Mouse (Mus musculus): ENCODE measurements around the gene Dnmt3a. TPM values are rescaled to one million over a fixed set of nuclear protein-coding genes. Genes with fewer than 3 reads are reported as not detected.
A peak's percentile ranks its signal among the peaks of the same experiment; 100 is the strongest.
"Not testable (repeated sequence)": the region's sequence is repeated elsewhere in the genome, so short reads cannot be mapped to it uniquely, and the experiment has no call there.

The Dnmt3a gene
- total RNA-seq, 1 experiment from 2014 or later = 25.2 TPM

DNA sequence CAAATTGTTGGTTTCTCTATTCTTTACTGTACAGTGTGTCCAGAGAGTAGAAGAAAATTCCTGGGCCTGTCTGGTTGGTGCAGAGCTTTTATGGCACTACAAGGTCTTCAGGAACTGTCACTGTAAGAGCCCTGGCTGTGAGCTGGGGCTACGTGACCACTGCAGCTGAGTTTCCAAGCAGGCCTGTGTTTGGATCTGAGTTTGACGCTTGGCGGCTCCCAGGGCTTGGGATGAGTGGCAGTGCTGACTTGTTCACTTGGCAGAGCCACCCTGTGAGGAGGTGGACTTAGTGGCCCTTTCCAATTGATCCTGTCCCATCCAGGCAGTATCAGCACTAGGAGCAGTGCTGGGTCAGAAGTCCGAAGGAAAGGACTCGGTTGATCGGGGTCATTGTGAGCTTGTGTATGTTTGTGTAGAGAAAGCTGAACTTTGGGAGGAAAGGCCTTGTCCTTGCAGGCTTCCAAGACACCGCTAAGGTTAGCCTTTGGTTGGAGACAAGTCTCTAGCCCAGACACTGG is 106.1 kb downstream of the Dnmt3a start:
- no peak for ATAC-seq (replicated peaks in 1 of 2; ENCODE audit: insufficient read depth in 1 of 2, low FRiP score in 2 of 2, low TSS enrichment in 1 of 2, low read depth in 1 of 2, poor library complexity in 2 of 2, severe bottlenecking in 2 of 2)

DNA sequence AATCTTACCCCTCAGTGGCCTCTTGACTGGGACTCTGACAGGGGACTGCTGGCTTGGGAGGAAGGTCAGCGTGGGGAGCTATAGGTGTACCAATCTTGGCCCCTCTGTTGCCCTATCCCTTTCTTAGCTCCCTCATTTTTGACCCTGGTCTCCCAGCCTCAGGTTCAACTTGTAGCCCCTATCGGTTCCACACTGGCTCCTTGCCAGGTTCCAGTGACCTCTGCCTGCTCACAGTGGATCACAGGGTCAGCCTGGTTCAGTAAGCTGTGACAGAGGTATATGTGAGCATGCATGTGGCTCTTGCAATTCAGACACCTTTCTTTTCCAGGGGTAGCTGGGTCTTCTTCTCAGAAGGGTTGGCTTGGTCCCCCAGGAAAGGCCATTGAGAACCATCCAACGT is 110.0 kb downstream of the Dnmt3a start:
- ATAC-seq (replicated peaks in 1 of 2; ENCODE audit: insufficient read depth in 1 of 2, low FRiP score in 2 of 2, low TSS enrichment in 1 of 2, low read depth in 1 of 2, poor library complexity in 2 of 2, severe bottlenecking in 2 of 2) = no peak

DNA sequence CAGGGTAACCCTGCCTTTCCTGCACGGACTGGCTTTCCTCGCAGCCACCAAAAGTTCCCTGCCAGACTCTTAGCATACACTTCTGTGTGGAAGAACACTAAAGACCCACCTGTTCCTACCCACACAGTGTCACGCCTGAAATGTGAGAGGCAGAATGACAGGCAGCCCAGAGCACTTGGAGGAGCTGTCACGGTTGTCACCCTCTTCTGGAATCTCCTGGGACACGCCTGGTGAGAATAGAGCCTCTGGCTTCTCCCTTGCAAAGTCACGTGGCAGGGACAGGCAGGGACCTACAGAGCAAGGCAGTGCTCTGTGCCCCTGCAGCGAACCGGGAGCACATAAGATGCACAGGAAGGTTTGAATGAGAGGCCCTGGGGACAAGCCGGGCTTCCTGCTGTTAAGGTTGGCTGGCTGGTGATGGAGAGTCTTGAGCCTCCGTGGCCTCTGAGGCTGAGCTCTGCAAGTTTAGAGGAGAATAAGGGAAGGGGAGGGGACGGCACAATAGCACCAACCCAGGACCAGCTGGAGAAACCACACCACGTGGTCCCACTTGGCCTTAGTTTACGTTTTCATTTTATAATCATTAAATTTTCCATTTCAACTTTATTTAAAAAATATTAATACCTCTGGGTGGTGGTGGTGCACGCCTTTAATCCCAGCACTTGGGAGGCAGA is 112.0 kb downstream of the Dnmt3a start:
- peak in 1 of 2 experiments; percentile 37; a peak in 1 of 4 replicates for ATAC-seq (replicated peaks in 1 of 2; ENCODE audit: insufficient read depth in 1 of 2, low FRiP score in 2 of 2, low TSS enrichment in 1 of 2, low read depth in 1 of 2, poor library complexity in 2 of 2, severe bottlenecking in 2 of 2)

DNA sequence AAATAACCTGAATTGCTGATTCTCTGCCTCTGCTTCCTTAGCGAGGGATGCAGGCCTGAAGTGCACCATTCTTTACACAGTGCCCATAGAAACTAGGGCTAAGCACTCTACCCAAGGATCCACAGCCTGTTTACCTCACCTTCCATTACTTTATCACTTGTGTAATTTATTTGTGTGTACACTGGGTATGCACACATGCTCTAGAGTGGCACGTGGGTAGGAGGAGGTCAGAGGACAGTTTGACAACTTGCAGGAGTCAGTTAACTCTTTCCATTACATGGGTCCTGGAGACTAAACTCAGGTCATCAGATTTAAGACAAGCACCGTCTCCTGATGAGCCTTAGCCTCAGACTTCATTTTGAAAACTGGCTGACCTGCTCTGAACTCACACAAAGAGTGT is 112.8 kb downstream of the Dnmt3a start:
- ATAC-seq (replicated peaks in 1 of 2; ENCODE audit: insufficient read depth in 1 of 2, low FRiP score in 2 of 2, low TSS enrichment in 1 of 2, low read depth in 1 of 2, poor library complexity in 2 of 2, severe bottlenecking in 2 of 2) = no peak

DNA sequence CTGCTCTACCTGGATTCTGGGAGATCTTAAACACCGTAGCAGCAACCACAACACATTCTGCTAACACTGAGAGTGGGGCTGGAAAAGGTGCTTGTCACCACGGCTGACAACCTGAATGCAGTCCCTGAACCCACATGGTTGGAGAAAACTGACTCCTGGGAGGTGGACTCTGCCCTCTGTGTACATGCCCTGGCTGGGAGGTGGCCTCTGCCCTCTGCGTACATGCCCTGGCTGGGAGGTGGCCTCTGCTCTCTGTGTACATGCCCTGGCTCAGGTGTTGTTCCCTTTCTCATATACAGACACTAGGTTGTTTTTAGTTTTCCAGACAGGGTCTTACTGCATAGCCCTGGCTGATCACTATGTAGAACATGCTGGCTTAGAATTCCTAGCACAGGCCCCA is 113.6 kb downstream of the Dnmt3a start:
- ATAC-seq (replicated peaks in 1 of 2; ENCODE audit: insufficient read depth in 1 of 2, low FRiP score in 2 of 2, low TSS enrichment in 1 of 2, low read depth in 1 of 2, poor library complexity in 2 of 2, severe bottlenecking in 2 of 2) = no peak

DNA sequence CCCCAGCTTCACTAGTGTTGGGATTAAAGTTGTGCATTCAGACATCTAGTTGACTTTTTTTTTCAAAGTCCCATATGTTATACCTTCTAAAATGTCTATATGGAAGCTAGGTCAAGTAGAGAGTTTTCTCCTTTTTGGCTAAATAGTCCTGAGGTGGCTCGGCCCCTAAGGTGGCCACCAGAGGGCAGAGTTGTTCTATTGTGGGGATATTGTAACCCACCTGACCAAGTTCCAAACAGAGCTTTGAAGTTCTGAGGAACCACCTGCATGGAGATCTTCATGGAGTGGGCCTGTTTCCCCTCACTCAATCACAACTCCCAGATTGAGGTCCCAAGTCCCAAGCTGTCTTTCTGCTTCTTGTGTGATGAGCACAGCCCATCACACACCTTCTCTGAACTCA is 120.3 kb downstream of the Dnmt3a start:
- ATAC-seq (replicated peaks in 1 of 2; ENCODE audit: insufficient read depth in 1 of 2, low FRiP score in 2 of 2, low TSS enrichment in 1 of 2, low read depth in 1 of 2, poor library complexity in 2 of 2, severe bottlenecking in 2 of 2) = peak; percentile 46 to 78; a peak in 2 of 4 replicates

GRCm38 (mm10) chr12:3928841-3929240 is 123.0 kb downstream of the Dnmt3a start:
- ATAC-seq (replicated peaks in 1 of 2; ENCODE audit: insufficient read depth in 1 of 2, low FRiP score in 2 of 2, low TSS enrichment in 1 of 2, low read depth in 1 of 2, poor library complexity in 2 of 2, severe bottlenecking in 2 of 2) = peak in 1 of 2 experiments; percentile 37; a peak in 1 of 4 replicates

DNA sequence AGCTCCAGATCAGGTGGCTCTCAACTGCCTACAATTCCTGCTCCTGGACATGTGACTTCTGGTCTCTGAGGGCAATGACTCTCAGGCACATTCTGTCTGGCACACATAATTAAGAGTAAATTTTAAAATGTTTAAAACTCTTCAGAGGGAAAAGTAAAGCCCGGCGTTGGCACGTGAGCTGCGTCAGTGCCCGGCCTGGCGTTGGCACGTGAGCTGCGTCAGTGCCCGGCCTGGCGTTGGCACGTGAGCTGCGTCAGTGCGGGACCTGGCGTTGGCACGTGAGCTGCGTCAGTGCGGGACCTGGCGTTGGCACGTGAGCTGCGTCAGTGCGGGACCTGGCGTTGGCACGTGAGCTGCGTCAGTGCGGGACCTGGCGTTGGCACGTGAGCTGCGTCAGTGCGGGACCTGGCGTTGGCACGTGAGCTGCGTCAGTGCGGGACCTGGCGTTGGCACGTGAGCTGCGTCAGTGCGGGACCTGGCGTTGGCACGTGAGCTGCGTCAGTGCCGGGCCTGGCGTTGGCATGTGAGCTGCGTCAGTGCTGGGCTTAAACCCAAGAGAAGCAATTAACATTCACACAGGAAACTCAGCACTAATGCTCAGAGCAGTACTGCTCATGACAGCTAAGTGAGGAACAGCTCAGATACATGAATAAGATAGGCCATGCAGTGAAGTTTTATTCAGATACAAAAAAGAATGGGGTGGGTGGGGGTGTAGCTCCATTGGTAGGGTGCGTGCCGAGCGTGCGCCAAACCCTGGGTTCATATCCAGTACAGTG is 124.5 kb downstream of the Dnmt3a start:
- ATAC-seq (replicated peaks in 1 of 2; ENCODE audit: insufficient read depth in 1 of 2, low FRiP score in 2 of 2, low TSS enrichment in 1 of 2, low read depth in 1 of 2, poor library complexity in 2 of 2, severe bottlenecking in 2 of 2) = not testable (repeated sequence)

DNA sequence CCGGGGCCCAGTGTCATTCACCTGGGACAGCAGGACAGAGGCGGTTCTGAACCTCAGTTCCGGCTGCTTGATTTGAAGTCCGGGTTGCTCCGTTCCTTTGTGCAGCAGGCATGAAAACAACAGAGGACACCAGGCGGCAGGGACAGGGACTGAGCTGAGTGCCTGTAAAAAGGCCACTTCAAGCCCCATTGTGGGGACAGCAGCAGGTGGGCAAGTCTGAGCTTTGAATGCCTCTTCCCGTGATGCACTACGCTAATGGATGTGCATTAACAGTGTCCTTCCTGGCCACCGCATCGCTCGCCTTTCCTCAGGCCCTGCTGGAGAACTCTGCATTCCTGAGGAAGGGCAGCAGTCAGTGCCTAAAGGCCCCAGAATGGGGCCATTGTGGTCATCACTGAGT is 136.2 kb downstream of the Dnmt3a start:
- ATAC-seq (replicated peaks in 1 of 2; ENCODE audit: insufficient read depth in 1 of 2, low FRiP score in 2 of 2, low TSS enrichment in 1 of 2, low read depth in 1 of 2, poor library complexity in 2 of 2, severe bottlenecking in 2 of 2) = no peak

GRCm38 (mm10) chr12:3944454-3945073 is 138.8 kb downstream of the Dnmt3a start:
- ATAC-seq (replicated peaks in 1 of 2; ENCODE audit: insufficient read depth in 1 of 2, low FRiP score in 2 of 2, low TSS enrichment in 1 of 2, low read depth in 1 of 2, poor library complexity in 2 of 2, severe bottlenecking in 2 of 2) = no peak

- ATAC-seq (replicated peaks in 1 of 2; ENCODE audit: insufficient read depth in 1 of 2, low FRiP score in 2 of 2, low TSS enrichment in 1 of 2, low read depth in 1 of 2, poor library complexity in 2 of 2, severe bottlenecking in 2 of 2) = no peak
Measured at GRCm38 (mm10) chr12:3947503-3947902, 141.7 kb downstream of the Dnmt3a start.

- no peak for ATAC-seq (replicated peaks in 1 of 2; ENCODE audit: insufficient read depth in 1 of 2, low FRiP score in 2 of 2, low TSS enrichment in 1 of 2, low read depth in 1 of 2, poor library complexity in 2 of 2, severe bottlenecking in 2 of 2)
Measured at GRCm38 (mm10) chr12:3954651-3955050, 148.8 kb downstream of the Dnmt3a start, which contains the start of gene Pomc. TSS of gene Pomc (plus strand) at chr12:3954951.

GRCm38 (mm10) chr12:3955371-3955770 is 149.6 kb downstream of the Dnmt3a start:
- ATAC-seq (replicated peaks in 1 of 2; ENCODE audit: insufficient read depth in 1 of 2, low FRiP score in 2 of 2, low TSS enrichment in 1 of 2, low read depth in 1 of 2, poor library complexity in 2 of 2, severe bottlenecking in 2 of 2) = no peak

DNA sequence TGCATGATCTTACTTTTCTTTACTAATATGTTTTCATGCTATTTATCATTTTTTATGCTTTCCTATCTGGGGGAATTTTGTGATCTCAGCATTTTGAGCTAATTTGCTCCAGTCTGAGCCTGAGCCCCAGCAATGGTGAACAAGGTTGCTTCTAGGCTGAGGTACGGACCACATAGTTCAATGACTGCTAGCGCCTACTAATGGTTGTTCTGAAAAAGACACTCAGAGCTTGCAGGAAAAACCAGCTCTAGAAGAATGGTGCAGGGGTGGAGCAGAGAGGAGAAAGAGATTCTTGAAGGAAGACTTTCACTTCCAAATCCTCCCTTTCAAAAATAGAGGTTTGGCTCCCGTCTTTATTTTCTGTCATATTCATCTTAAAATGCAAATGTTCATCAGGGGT is 150.5 kb downstream of the Dnmt3a start:
- no peak for ATAC-seq (replicated peaks in 1 of 2; ENCODE audit: insufficient read depth in 1 of 2, low FRiP score in 2 of 2, low TSS enrichment in 1 of 2, low read depth in 1 of 2, poor library complexity in 2 of 2, severe bottlenecking in 2 of 2)

GRCm38 (mm10) chr12:3959791-3960543 is 154.2 kb downstream of the Dnmt3a start:
- peak; percentile 90 to 92 for ATAC-seq (replicated peaks in 1 of 2; ENCODE audit: insufficient read depth in 1 of 2, low FRiP score in 2 of 2, low TSS enrichment in 1 of 2, low read depth in 1 of 2, poor library complexity in 2 of 2, severe bottlenecking in 2 of 2)

DNA sequence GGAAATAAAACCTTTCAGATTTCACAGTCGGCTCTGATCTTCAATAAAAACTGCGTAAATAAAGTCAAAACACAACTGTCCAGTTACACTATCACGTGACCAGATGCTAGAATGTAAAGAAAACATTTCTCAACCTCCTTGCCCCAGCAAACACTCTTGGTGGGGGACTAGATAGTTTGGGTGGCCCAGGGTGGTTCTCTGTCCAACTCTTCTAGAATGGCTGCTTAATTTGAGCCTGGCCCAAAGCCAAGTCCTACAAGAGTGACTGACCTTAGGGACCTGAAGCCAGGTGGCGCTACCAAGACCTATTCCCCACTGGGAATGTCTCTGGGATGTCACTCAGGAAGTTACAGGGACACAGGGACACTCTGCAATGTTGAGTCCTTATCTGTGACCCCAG is 154.7 kb downstream of the Dnmt3a start:
- no peak for ATAC-seq (replicated peaks in 1 of 2; ENCODE audit: insufficient read depth in 1 of 2, low FRiP score in 2 of 2, low TSS enrichment in 1 of 2, low read depth in 1 of 2, poor library complexity in 2 of 2, severe bottlenecking in 2 of 2)
